Mouse (Mus musculus): ENCODE measurements around the gene 6030445D17Rik.

The 6030445D17Rik gene

GRCm38 (mm10) chr4:136462086-136462838 lies at the start of gene 6030445D17Rik:
Gene 6030445D17Rik (plus strand): TSS chr4:136462250.
- DNase-seq (ENCODE audit: low spot score), result peak; percentile 70

DNA sequence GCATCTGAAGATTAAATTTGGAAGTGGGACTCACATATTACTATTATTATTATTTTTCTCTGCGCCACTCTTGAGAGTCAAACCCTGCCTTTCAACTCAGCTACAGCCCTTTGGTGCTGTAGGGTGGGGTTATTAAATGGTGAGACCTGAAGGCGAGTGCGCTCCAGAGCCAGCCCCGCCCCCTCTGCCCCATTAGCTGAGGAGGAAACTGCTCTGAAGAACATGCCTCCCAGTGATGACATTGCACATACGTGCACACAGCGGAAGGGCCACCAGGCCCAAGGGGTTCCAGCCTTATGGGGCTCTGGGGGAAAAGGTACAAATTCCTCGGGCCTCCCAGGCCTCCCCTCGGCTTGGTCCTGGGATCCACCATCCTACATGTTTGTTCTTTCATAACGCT lies 46.6 kb upstream of the 6030445D17Rik start:
- no peak for DNase-seq (ENCODE audit: low spot score)

DNA sequence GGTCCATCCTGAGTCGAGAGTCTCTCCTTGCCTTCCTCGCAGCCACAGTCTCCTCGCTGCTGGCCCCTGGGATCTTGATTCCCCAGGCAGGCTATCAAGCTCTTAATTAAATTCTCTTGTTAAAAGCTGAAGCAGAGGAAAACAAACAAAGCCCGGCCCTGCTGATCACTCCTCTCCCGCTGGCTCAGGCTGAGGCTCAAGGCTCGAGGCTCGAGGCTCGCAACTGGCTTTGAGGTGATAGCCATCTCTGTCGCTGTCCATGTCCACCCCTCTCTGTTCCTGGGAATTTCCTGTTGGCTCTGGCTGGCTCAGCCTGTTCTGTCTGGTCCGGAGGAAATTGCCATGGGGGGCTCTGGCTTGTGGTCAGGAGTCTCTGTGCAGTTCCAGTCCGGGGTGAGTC lies 43.1 kb upstream of the 6030445D17Rik start:
- DNase-seq (ENCODE audit: low spot score), result no peak

- DNase-seq (ENCODE audit: low spot score), result no peak
Observed at GRCm38 (mm10) chr4:136419386-136419785, 42.7 kb upstream of the 6030445D17Rik start.

DNA sequence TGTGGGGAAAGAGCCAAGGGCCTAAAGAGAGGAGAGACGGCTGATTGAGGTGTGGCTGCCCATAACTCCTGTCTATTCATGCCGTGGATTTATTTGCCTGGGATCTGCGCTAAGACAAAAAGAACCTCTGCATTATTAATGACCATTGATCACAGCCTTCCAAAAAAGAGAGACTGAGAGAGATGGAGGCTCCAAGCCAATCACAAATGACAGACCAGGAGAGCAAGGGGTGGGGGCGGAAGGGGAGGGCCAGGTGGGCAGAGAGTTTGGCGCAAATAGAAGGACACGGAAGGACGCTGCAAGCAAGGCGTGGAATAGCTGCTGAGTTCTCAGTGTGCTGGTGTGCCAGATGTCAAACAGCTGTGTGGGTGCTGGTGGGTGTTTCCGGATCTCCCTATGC lies 38.8 kb upstream of the 6030445D17Rik start, which contains the start of gene Htr1d:
Gene Htr1d (plus strand): TSS at position 301 of the 400 bp plus-strand sequence.
- DNase-seq (ENCODE audit: low spot score), result no peak

DNA sequence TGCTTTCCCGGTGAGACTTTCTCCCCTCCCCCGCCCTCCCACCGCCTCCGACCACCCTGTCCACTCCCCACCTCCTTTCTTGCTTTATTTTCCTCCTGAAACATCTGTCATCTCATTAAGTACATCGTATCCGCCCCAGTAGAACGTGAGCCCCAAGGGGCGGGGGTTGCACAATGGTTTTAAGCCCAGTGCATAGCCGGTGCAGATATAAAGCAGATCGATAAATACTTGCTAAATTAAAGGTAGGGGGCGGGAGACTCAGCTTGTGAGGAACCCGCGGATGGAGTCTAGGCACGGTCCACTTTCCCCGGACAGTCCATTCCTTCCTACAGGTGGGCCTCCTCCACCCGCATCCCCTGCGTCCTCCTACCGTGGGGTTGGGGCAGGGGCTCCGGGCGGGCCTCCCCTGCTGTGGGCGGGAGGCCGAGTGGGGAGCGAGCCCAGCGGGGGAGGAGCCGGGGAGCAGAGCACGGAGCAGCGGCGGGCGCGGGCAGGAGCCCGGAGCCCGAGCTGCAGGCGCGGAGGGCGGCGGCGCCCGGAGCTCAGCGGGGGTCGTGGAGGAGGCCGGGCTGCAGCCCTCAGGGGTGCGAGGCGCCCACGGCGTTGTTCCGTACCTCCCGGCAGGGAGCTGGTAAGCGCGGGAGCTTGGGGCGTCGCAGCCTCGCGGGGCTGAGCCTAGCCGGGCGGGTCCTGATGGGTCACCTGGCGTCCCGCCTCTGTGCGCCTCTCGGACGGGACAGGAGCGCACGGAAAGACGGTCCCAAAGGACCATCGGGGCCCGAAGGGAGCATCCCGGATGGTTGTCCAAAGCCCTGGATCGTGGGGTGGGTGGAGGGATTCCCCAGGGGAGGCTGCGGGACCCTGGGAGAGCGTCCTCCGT lies 37.7 kb upstream of the 6030445D17Rik start:
- peak; percentile 19 for DNase-seq (ENCODE audit: low spot score)

DNA sequence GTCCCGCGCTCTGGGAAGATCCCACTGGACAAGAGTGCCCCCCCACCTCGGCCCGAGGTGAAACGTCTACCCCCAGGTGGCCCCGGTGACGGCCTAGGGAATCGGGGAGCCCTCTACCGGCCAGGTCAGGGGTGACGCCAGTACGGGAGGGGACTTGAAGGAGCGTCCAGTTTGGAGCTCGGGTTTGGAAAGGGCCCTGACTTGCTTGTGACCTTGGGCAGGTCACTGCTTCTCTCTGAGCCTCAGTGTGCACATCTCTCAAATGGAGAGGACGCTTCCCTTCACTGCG lies 37.1 kb upstream of the 6030445D17Rik start:
- peak; percentile 32 for DNase-seq (ENCODE audit: low spot score)

GRCm38 (mm10) chr4:136430609-136431375 lies 31.3 kb upstream of the 6030445D17Rik start:
- DNase-seq (ENCODE audit: low spot score), result peak; percentile 20

GRCm38 (mm10) chr4:136431376-136431693 lies 30.7 kb upstream of the 6030445D17Rik start:
- peak; percentile 43 for DNase-seq (ENCODE audit: low spot score)

DNA sequence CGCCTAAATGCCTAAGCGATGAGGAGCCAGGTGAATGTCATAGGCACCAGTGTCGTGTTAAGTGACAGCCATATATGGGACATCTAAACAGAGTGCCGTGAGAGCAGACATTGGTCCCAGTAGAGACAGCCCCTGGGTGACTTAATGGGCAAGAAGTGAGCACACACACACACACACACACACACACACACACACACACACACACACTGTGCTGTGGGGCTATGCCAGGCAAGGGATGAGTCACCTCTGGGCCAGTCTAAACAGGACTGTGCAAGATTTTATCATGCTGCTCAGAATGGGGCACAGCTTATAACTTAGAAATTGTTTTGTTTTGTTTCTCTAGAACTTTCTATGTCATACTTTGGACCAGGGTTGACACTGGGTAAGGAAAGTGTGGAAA lies 28.0 kb upstream of the 6030445D17Rik start:
- DNase-seq (ENCODE audit: low spot score), result no peak

DNA sequence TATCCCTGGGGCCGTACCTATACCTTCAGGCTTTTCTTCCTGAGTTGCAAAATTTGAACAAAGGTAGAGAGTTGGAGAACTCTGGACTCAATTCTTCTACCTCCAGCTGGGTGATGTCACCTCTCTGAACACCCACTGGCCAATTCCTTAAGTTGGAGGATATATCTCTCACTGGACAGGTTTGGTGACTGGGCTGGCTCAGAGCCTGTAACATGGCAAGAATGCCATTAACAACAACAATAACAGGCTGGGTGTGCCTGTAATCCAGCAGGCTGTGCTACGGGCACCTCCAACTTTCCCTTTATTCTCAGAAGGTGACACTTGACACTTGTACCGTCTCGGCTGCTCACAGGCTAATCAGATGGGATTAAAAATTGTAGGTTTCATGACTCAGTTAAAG lies 22.9 kb upstream of the 6030445D17Rik start:
- DNase-seq (ENCODE audit: low spot score), result no peak

DNA sequence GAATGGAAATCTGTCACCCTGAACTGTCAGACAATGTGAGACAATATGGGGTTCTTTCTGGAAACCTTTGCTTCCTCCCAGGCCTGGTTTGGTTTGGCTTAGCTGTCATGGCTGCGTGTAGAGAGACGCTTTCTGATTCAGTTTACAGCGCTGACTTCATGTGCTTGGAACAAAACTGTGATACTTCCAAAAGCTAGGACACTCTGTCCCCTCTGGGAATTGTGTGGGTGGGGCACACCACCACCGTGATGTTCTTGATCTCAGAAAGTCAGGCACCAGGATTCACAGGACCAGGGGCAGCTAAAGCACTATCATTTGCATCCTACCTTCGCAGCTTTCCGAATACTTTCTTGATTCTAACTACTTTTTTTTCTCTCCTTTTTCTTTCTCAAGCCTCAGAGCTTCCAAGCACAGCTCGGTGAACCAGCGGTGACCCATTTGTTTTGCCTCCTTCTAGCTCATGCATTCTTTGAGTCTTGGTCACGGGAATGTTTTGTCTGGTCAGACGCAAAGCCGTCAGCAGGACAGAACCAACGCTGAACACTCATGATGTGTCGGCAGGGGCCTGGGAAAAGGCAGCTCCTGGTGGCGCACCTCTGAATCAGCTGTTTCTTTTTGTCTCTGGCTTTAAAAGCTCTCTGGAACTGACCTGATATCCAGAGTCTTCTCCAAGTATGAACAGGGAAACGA lies 20.6 kb upstream of the 6030445D17Rik start:
- peak; percentile 43 for DNase-seq (ENCODE audit: low spot score)

GRCm38 (mm10) chr4:136444561-136444960 lies 17.5 kb upstream of the 6030445D17Rik start:
- no peak for DNase-seq (ENCODE audit: low spot score)

- DNase-seq (ENCODE audit: low spot score), result no peak
Observed at GRCm38 (mm10) chr4:136449795-136450194, 12.3 kb upstream of the 6030445D17Rik start.

DNA sequence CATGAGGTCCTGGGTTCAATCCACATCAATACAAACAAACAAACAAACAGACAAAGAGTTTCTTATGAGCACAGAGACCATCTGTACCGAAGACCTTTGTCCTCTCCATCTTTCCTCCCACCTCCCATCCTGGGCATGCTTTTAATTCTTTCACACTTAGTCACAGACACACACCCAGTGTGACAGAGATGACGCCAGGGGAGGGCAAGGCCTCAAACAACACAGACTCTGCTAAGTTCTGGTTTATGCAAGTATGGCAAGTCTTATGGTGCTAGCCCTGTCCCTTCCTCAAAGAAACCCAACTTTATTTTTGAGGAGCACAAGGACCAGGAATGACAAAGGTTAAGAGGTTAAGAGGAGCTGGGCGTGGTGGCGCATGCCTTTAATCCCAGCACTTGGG lies 11.8 kb upstream of the 6030445D17Rik start:
- no peak for DNase-seq (ENCODE audit: low spot score)

- DNase-seq (ENCODE audit: low spot score), result no peak
Observed at GRCm38 (mm10) chr4:136451564-136451963, 10.5 kb upstream of the 6030445D17Rik start.

GRCm38 (mm10) chr4:136452286-136452685 lies 9.8 kb upstream of the 6030445D17Rik start:
- DNase-seq (ENCODE audit: low spot score), result no peak

GRCm38 (mm10) chr4:136452792-136453191 lies 9.3 kb upstream of the 6030445D17Rik start:
- DNase-seq (ENCODE audit: low spot score), result no peak

GRCm38 (mm10) chr4:136454850-136455260 lies 7.2 kb upstream of the 6030445D17Rik start:
- DNase-seq (ENCODE audit: low spot score), result peak; percentile 76

GRCm38 (mm10) chr4:136456516-136457218 lies 5.4 kb upstream of the 6030445D17Rik start:
- no peak for DNase-seq (ENCODE audit: low spot score)

DNA sequence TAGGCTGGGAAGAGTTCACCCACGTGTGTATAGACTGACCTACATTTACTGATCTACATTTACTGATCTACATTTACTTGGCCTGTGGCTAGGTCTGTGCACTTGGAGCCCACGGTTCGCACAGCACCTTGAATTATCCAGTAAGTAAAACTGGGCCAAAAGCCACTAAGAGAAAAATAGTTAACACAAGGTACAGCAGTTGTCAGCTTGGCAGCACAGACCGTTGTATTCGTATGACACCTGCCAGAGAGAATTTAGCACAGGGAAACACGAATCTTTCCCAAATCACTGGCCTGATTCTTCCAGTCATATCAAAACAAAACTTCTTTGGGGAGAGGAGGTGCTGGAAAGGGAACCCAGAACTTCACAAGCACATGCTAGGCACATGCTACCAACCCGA lies 3.8 kb upstream of the 6030445D17Rik start:
- DNase-seq (ENCODE audit: low spot score), result no peak
